ENCODE assay signal across 8 mouse cellular contexts in the genomic region with DNA sequence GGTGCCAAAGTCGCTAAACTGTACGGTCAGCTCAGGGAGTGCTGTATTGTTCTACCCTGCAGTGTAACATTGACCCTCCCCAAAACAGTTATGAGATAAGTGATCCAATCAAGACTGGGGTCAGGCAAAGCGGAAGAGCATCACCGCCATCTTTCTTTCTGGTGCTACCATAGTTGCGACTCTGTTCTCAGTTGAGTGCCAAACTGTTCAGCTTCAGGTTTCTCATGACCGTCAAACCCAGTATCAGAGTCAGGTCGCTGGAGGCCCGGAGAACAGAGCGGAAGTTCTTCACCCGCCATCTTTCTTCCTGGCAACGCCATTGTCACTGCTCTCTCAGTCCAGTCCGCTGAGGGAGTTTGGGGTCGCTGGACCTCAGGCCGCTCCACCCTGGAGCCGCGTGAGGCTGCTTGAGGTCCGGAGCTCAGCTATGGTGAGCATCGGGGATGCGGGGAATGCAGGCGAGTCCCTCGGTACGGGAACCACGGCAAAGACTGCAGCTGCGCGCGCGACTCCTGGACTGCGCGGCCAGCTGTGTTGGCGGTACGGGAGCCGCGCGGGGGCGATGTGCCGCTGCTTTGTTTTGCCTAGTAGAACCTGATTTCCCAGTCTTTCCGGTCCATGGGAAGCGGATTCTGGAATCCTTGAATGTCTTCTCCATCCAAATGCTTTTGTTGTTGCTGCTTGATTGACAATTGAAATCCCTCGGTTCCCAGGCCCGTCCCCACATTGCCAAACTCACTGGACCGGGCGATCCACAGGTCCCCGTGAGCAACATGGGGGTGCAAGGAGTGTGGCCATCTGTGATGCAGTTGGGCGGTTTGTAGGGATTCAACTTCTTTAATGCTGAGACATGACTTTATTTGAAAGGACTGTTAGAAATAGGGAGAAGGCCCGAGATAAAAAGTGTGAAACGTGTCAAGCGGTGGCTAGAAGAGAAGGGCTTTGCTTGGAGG. TPM values are rescaled to one million over a fixed set of nuclear protein-coding genes. Genes with fewer than 3 reads are reported as not detected.
DNase-seq lines count a peak whose midpoint lies in the region; ATAC-seq and TF ChIP-seq lines count a peak whose summit lies in the region.

A gene (plus strand): TSS at position 300 of the 953 bp plus-strand sequence.
A gene (plus strand): TSS at position 327 of the 953 bp plus-strand sequence.

- peak within 1 kb of the TSS; percentile 96 for H3K4me3 ChIP-seq in gastrocnemius, adult 2 months
- peak within 1 kb of the TSS; percentile 81 for H3K4me3 ChIP-seq in hindbrain, postnatal 0 days (ENCODE audit: low read length)
- H3K4me3 ChIP-seq in left cerebral cortex, adult 2 months: peak within 1 kb of the TSS; percentile 78

- peak; percentile 84 for TF ChIP-seq CTCF in gastrocnemius, adult 2 months (IDR thresholded peaks at IDR 0.05)
- peak; percentile 78 for TF ChIP-seq CTCF in hindbrain, postnatal 0 days (IDR thresholded peaks at IDR 0.05; ENCODE audit: low read depth)
- TF ChIP-seq CTCF in left cerebral cortex, adult 2 months (IDR thresholded peaks at IDR 0.05): peak; percentile 53

- peak; percentile 95 for ATAC-seq in common myeloid progenitor, adult 5-6 weeks (replicated peaks; ENCODE audit: low read depth, poor library complexity, severe bottlenecking)
- peak; percentile 97 for ATAC-seq in hindbrain, postnatal 0 days
- peak; percentile 95 for ATAC-seq in megakaryocyte, adult 5-6 weeks (ENCODE audit: poor library complexity, severe bottlenecking)

- peak within 1 kb of the TSS; percentile 78 for H3K9ac ChIP-seq in hindbrain, postnatal 0 days (replicated peaks; ENCODE audit: low read length)

- WGBS in hindbrain, postnatal 0 days: 4% methylated on average over 47 of the region's 47 CpGs

- H3K9me3 ChIP-seq in hindbrain, postnatal 0 days (ENCODE audit: low read length): no peaks in the 10 kb centered on the region

- H3K4me2 ChIP-seq in hindbrain, postnatal 0 days (ENCODE audit: low read depth, low read length): peak within 1 kb of the TSS; percentile 67

- DNase-seq in ZHBTc4 (ENCODE audit: low read depth, low spot score): peak; percentile 92
- DNase-seq in gastrocnemius, adult 2 months: peak; percentile 90
- peak; percentile 94 for DNase-seq in hindbrain, postnatal 0 days (ENCODE audit: low spot score)
- DNase-seq in left cerebral cortex, adult 2 months (ENCODE audit: extremely low spot score in 1 of 2, low spot score in 2 of 2): peak; percentile 85 to 88
- DNase-seq in right cerebral cortex, postnatal 10 days (ENCODE audit: low spot score in 2 of 2): peak; percentile 92 to 95
- DNase-seq in urinary bladder, postnatal 25 days (ENCODE audit: low spot score): peak; percentile 80

- H3K4me1 ChIP-seq in hindbrain, postnatal 0 days (ENCODE audit: insufficient read depth, low read length): no peaks in the 10 kb centered on the region

- no peaks in the 10 kb centered on the region for H3K27me3 ChIP-seq in hindbrain, postnatal 0 days (ENCODE audit: insufficient read depth, low read length)

- no peaks in the 10 kb centered on the region; the same call in 1 of the 2 replicates for H3K36me3 ChIP-seq in hindbrain, postnatal 0 days (ENCODE audit: insufficient read depth, low read length)

- peak within 1 kb of the TSS; percentile 98 for H3K27ac ChIP-seq in gastrocnemius, adult 2 months
- peak within 1 kb of the TSS; percentile 99 for H3K27ac ChIP-seq in hindbrain, postnatal 0 days
- peak within 1 kb of the TSS; percentile 99 for H3K27ac ChIP-seq in left cerebral cortex, adult 2 months

- intact Hi-C loops in gastrocnemius, adult 2 months (cut with DNase I): loop anchor here (1.0 to 10.0 kb wide), 4 partner anchors 14 to 226 kb away; a partner anchor contains a TSS
- intact Hi-C loops in left cerebral cortex, adult 2 months (cut with DNase I): loop anchor here (1.0 to 2.0 kb wide), 3 partner anchors 14 to 42 kb away; a partner anchor contains a TSS

RNA-seq across cellular contexts. Expression of the first gene that starts in this region (rescaled TPM):
- 8.7 and 8.8 TPM in 2 replicates for total RNA-seq in common myeloid progenitor, adult 5-6 weeks (2017)
- 1 to 10 TPM; 2.8 to 4.2 TPM for total RNA-seq in gastrocnemius, adult 2 months (2021)
- 7.9 and 11.5 TPM in 2 replicates for total RNA-seq in hindbrain, postnatal 0 days (2014; rRNA removed)
- 7.4 and 7.9 TPM in 2 replicates for polyA plus RNA-seq in hindbrain, postnatal 0 days (2015; fragmentation: Nextera tagmentation; extraction: Ambion mirVana)
- total RNA-seq in left cerebral cortex, adult 2 months (2021): 10 to 100 TPM; 11.1 to 12.1 TPM
- 2.9 and 4.6 TPM in 2 replicates for total RNA-seq in megakaryocyte, adult 5-6 weeks (2015)
- total RNA-seq in megakaryocyte, adult 5-6 weeks (2017): 2.1 and 5.1 TPM in 2 replicates

RNA-seq across cellular contexts. Expression of the second gene that starts in this region (rescaled TPM):
- 12.7 and 13.5 TPM in 2 replicates for total RNA-seq in common myeloid progenitor, adult 5-6 weeks (2017)
- 10 to 100 TPM; 19.7 to 20.5 TPM for total RNA-seq in gastrocnemius, adult 2 months (2021)
- 15.9 and 18.0 TPM in 2 replicates for total RNA-seq in hindbrain, postnatal 0 days (2014; rRNA removed)
- 21.8 and 24.4 TPM in 2 replicates for polyA plus RNA-seq in hindbrain, postnatal 0 days (2015; fragmentation: Nextera tagmentation; extraction: Ambion mirVana)
- 10 to 100 TPM; 25.3 to 28.4 TPM for total RNA-seq in left cerebral cortex, adult 2 months (2021)
- total RNA-seq in megakaryocyte, adult 5-6 weeks (2015): 17.7 and 22.3 TPM in 2 replicates
- total RNA-seq in megakaryocyte, adult 5-6 weeks (2017): 14.8 and 16.0 TPM in 2 replicates

Comparison
In these comparisons a context has a peak if more than half of its experiments do, and no peak if none do; other contexts are left out.
1. Peak in every context shown above with its lines: DNase-seq, ATAC-seq, H3K4me3 ChIP-seq and H3K27ac ChIP-seq.